Mouse (Mus musculus): ENCODE data around the gene Gmip.

Gene Gmip

DNA sequence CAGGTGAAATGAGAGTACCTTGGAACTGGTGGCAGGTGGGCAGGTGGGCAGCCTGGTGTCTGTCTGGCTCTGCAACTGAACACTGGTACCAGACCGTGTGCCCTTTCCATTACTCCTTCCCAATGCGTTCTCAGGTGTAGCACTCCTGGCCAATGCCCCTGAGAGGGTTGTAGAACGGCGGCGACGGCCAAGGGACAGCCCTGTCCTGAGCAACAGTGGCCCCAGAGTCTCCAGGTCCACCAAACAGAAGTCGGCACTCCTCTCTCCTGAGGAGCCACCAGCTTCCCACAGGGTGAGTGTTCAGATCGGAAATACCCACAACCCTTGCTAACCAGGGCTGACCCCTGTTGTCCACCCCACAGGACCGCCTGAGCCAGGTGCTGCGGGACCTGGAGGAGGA lies 3.4 kb upstream of the Gmip start:
- DNase-seq, result no peak

DNA sequence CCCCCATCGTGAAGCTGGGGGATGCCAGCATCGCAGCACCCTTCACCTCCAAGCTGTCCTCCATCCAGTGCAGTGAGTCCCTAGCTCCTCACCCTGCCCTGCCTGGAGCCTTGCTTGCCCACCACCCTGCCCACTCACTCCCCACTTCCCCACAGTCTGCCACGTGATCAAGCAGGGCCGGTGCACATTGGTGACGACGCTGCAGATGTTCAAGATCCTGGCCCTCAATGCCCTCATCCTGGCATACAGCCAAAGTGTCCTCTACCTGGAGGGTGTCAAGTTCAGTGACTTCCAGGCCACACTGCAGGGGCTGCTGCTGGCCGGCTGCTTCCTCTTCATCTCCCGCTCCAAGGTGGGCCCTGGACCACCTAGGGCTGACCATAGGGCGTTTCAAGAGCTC lies 3.0 kb upstream of the Gmip start:
- DNase-seq, result peak; percentile 12

GRCm38 (mm10) chr8:69807236-69807635 lies 1.2 kb upstream of the Gmip start:
- peak; percentile 8 for DNase-seq

GRCm38 (mm10) chr8:69808864-69809403 lies 455 bp downstream of the Gmip start:
- DNase-seq, result peak; percentile 26

GRCm38 (mm10) chr8:69809820-69810219 lies 1.3 kb downstream of the Gmip start:
- peak; percentile 1 for DNase-seq

GRCm38 (mm10) chr8:69814881-69815280 lies 6.4 kb downstream of the Gmip start:
- DNase-seq, result no peak

- DNase-seq, result no peak
Observed at GRCm38 (mm10) chr8:69815396-69815795, 6.9 kb downstream of the Gmip start.

DNA sequence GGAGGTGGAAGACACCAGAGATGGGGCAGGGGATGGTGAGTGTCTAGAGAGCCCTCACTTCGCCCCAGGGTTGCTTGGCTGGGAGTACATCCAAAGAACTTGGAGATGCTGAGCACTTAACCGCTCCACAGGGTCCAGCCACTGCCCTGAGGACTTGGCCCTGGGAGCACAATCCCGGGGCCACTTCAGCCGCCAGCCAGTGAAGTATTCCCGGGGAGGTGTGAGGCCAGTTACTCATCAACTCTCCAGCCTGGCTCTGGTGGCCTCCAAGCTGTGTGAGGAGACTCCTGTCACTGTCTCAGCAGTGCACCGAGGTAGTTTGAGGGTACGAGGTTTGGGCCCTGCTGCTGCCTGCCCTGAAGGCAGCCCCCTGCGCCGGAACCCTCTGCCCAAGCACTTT lies 12.0 kb downstream of the Gmip start:
- no peak for DNase-seq

DNA sequence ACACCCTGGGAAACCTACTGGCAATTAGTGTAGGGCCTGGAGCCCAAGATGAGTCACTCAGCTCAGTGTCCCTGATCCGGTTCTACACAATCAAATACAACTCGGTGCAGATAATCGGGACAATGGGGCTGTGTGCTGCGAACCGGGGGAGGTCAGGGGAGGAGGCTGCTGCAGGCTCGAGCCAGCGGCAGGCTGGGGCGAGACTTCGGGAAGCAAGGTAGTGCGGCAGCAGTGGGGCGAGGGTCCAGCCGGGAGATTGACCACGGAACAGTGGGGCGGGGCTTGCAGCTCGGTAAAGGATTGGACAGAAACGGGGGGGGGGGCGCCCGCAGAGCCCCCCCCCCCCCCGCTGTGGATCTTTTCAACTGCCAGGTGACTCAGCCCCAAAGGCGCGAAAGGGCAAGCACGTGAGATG lies 13.5 kb downstream of the Gmip start:
- DNase-seq, result no peak

GRCm38 (mm10) chr8:69822386-69823191 lies 14.1 kb downstream of the Gmip start, which contains the start of gene Lpar2:
Gene Lpar2 (plus strand): TSS chr8:69822429.
- DNase-seq, result no peak

- no peak for DNase-seq
Observed at GRCm38 (mm10) chr8:69826371-69826770, 17.9 kb downstream of the Gmip start.

- DNase-seq, result peak; percentile 92
Observed at GRCm38 (mm10) chr8:69832298-69832853, 23.9 kb downstream of the Gmip start, which contains the start of gene Pbx4. Gene Pbx4 (plus strand): TSS chr8:69832491.

- no peak for DNase-seq
Observed at GRCm38 (mm10) chr8:69837057-69837682, 28.7 kb downstream of the Gmip start.

GRCm38 (mm10) chr8:69847167-69848065 lies 38.9 kb downstream of the Gmip start:
- DNase-seq, result no peak

- no peak for DNase-seq
Observed at GRCm38 (mm10) chr8:69848951-69849350, 40.5 kb downstream of the Gmip start.

DNA sequence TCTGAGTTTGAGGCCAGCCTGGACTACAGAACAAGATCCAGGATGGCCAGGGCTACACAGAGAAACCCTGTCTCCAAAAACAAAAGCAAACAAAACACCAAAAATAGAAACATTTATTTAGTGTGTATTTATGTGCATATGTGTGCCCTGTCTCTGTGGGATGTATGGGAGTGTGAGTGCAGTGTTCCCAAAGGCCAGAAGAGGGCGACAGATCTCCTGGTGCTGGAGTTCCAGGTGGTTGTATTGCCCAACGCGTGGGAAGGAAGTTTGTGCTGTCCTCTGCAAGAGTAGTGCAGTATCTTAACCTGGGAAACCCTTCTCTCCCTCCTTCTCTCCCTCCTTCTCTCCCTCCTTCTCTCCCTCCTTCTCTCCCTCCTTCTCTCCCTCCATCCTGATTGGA lies 41.4 kb downstream of the Gmip start:
- no peak for DNase-seq

DNA sequence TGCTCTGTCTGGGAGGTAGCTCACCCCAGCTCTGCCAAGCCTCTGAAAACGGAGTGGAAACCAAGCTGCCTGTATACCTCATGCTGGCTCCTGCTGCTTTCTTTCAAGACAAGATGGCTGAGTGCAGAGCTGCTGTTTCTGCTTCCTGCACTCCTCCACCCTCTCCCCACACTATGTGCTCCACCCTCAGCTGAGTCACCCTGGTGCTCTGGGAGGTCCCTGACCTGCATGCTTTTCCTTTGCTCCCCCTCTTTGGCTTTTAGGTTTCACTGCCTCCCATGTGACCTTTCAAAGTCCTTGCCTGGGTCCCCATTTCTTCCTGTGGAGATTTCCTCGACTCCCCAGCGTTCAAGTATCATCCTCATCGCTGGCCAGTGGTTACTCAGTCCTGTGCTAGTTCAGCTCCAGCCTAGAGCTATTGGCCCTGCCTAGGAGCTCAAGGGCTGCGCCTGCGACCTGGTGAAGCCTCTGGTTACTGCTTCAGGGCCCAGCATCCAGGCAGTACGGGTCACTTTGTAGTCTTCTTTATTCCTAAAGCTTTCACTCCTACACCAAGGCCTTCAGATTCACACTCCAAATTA lies 42.5 kb downstream of the Gmip start:
- DNase-seq, result no peak

DNA sequence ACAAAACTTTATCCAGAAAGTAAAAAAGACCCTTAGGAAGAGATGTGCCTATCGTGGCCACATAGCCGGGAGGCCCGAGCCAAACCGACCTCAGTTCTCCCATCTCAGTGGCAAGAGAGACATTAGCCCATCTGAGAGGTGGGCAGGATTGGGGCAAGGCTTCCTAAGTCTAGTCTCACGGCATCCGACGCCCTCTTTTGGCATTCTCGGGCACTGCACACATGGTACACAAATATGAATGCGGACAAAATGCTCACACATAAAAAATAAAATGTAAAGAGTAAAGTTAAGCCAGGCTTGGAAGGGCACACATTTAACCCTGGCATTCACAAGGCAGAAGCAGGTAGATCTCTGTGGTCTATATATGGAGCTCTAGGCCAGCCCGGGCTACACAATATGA lies 45.4 kb downstream of the Gmip start:
- DNase-seq, result no peak

GRCm38 (mm10) chr8:69860807-69861206 lies 52.3 kb downstream of the Gmip start:
- DNase-seq, result no peak

DNA sequence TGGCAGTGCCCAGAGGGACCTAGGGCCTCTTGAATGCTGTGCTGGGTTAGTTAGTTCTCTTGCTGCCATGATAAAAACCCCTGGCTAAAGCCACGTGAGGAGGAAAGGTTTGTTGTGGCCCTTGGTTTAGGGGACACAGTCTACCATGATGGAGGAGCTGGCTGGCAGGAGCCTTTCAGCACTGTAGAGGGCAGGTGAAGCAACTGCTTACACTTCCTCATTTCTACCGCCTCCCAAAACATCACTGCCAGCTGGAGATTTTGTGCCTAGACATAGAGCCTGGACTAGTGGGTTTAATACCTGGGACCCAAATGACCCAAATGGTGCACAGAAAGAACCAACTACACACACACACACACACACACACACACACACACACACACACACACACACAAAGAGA lies 52.8 kb downstream of the Gmip start:
- DNase-seq, result no peak

- DNase-seq, result no peak
Observed at GRCm38 (mm10) chr8:69863387-69864020, 55.0 kb downstream of the Gmip start.

DNA sequence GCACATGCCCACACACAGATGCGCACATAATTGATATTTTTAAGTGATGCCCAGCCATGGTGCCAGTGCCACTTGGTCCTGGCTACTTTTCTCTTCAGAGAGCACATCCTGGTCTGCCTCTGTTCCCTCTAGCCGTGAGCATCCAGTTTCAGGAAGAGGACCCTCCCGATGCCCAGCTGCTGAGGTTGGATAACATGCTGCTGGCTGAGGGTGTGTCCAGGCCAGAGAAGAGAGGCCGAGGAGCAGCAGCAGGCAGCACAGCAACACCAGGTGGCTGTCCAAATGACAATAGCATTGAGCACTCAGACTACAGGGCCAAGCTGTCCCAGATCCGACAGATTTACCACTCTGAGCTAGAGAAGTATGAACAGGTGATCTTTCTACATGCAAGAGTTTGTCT lies 55.7 kb downstream of the Gmip start:
- DNase-seq, result no peak
